In genomic region chr8:19919086-19919485, GRCm38 (mm10) we compare ENCODE assay signal across 15 mouse cellular contexts. TPM values are rescaled to one million over a fixed set of nuclear protein-coding genes. Genes with fewer than 3 reads are reported as not detected.
"Had no signal": no experiment of that assay in that cellular context is flagged by ENCODE, and none has a peak within 500 bp of the region (broad histone marks: within the 10 kb centered on the region; RNA-seq: fewer than 3 reads in every experiment).

No protein-coding gene starts in this region.

RNA-seq across cellular contexts. Expression of gene Gm31371, which starts 15.9 kb away (rescaled TPM):
- polyA plus RNA-seq: embryonic facial prominence, embryonic 10.5 days; embryonic facial prominence, embryonic 12.5 days; embryonic facial prominence, embryonic 13.5 days; embryonic facial prominence, embryonic 14.5 days; embryonic facial prominence, embryonic 15.5 days; erythroblast, embryonic 14.5 days; forebrain, embryonic 10.5 days; forebrain, embryonic 11.5 days; forebrain, embryonic 12.5 days; forebrain, embryonic 13.5 days; forebrain, embryonic 14.5 days; forebrain, embryonic 15.5 days; forebrain, embryonic 16.5 days; forebrain, postnatal 0 days; gonadal fat pad, adult 2 months had no signal
